ENCODE assay signal across 9 mouse cellular contexts in genomic region chr2:136911958-136912411, GRCm38 (mm10). TPM values are rescaled to one million over a fixed set of nuclear protein-coding genes. Genes with fewer than 3 reads are reported as not detected.
A peak's percentile ranks its signal among the peaks of the same experiment; 100 is the strongest.
DNase-seq lines count a peak whose midpoint lies in the region; ATAC-seq lines count a peak whose summit lies in the region.
"Had no signal": no experiment of that assay in that cellular context is flagged by ENCODE, and none has a peak within 500 bp of the region (broad histone marks: within the 10 kb centered on the region; RNA-seq: fewer than 3 reads in every experiment).

No protein-coding gene starts in this region.

- DNase-seq in adrenal gland, adult 2 months, result peak; percentile 8
- DNase-seq in adrenal gland, adult 18-20 months (ENCODE audit: low spot score in 2 of 2), result no peak
- no peak for DNase-seq in lung, postnatal 36 days
- DNase-seq in hindbrain, embryonic 10.5 days (ENCODE audit: low spot score), result peak; percentile 42
- peak; percentile 52 for DNase-seq in retina, embryonic 14.5 days (ENCODE audit: low spot score)
- no peak for DNase-seq in spleen, adult 18-20 months
- DNase-seq in urinary bladder, postnatal 14 days (ENCODE audit: low spot score), result no peak

- no peaks in the 10 kb centered on the region for H3K36me3 ChIP-seq in lung, embryonic 16.5 days (ENCODE audit: control insufficient read depth, insufficient read depth, low read length)
- H3K36me3 ChIP-seq in hindbrain, embryonic 10.5 days, result no peaks in the 10 kb centered on the region

- no peaks in the 10 kb centered on the region for H3K9me3 ChIP-seq in lung, embryonic 16.5 days (ENCODE audit: control insufficient read depth, low read length)
- H3K9me3 ChIP-seq in hindbrain, embryonic 10.5 days, result no peaks in the 10 kb centered on the region

- ATAC-seq in lung, embryonic 16.5 days (ENCODE audit: low read depth), result peak; percentile 70

- WGBS in lung, embryonic 16.5 days, result 20% methylated on average over 4 of the region's 4 CpGs
- WGBS in hindbrain, embryonic 10.5 days, result 27% methylated on average over 4 of the region's 4 CpGs

- no peak overlapping the region for H3K4me3 ChIP-seq in lung, embryonic 16.5 days (ENCODE audit: low read length)
- no peak overlapping the region for H3K4me3 ChIP-seq in hindbrain, embryonic 10.5 days
- H3K4me3 ChIP-seq: left cerebral cortex, adult 2 months had no signal

- no peaks in the 10 kb centered on the region for H3K27me3 ChIP-seq in lung, embryonic 16.5 days (ENCODE audit: control insufficient read depth, insufficient read depth, low read depth, low read length)
- no peaks in the 10 kb centered on the region for H3K27me3 ChIP-seq in hindbrain, embryonic 10.5 days (ENCODE audit: insufficient read depth, poor library complexity, severe bottlenecking)

- H3K9ac ChIP-seq in lung, embryonic 16.5 days (ENCODE audit: low read length), result no peak overlapping the region

- peak overlapping the region; percentile 55 for H3K27ac ChIP-seq in lung, embryonic 16.5 days (ENCODE audit: low read length)
- peak overlapping the region; percentile 78 for H3K27ac ChIP-seq in hindbrain, embryonic 10.5 days
- H3K27ac ChIP-seq: left cerebral cortex, adult 2 months had no signal

- H3K4me1 ChIP-seq in lung, embryonic 16.5 days (replicated peaks; ENCODE audit: control insufficient read depth, insufficient read depth, low read length), result peaks cover 18% of the 10 kb centered on the region
- peaks cover 49% of the 10 kb centered on the region for H3K4me1 ChIP-seq in hindbrain, embryonic 10.5 days (replicated peaks)

- 0 out of 2 replicates have a peak overlapping the region, but pooled peaks have one; percentile 2 for H3K4me2 ChIP-seq in lung, embryonic 16.5 days (ENCODE audit: low read depth, low read length)

RNA-seq across cellular contexts. Expression of gene AL731706.1, which starts 20.8 kb away (rescaled TPM):
- total RNA-seq in adrenal gland, adult 2 months (2021), result 10 to 100 TPM; 12.4 to 16.2 TPM
- polyA plus RNA-seq in adrenal gland, adult 2 months (2012; rRNA removed), result 0.15 and 0.55 TPM in 2 replicates
- total RNA-seq in adrenal gland, adult 18-20 months (2021), result 10 to 100 TPM; 20.9 to 26.7 TPM
- 27.9 and 28.9 TPM in 2 replicates for polyA plus RNA-seq in lung, embryonic 16.5 days (2015; fragmentation: Nextera tagmentation; extraction: Ambion mirVana)
- 23.1 and 25.7 TPM in 2 replicates for polyA plus RNA-seq in hindbrain, embryonic 10.5 days (2016; fragmentation: Nextera tagmentation; extraction: Ambion mirVana)

RNA-seq across cellular contexts. Expression of gene Mkks, which starts 20.8 kb away (rescaled TPM):
- 10 to 100 TPM; 20.8 to 27.2 TPM for total RNA-seq in adrenal gland, adult 2 months (2021)
- 1.4 and 1.9 TPM in 2 replicates for polyA plus RNA-seq in adrenal gland, adult 2 months (2012; rRNA removed)
- 10 to 100 TPM; 15.9 to 18.6 TPM for total RNA-seq in adrenal gland, adult 18-20 months (2021)
- 12.8 and 13.4 TPM in 2 replicates for polyA plus RNA-seq in lung, embryonic 16.5 days (2015; fragmentation: Nextera tagmentation; extraction: Ambion mirVana)
- 13.2 and 16.7 TPM in 2 replicates for polyA plus RNA-seq in hindbrain, embryonic 10.5 days (2016; fragmentation: Nextera tagmentation; extraction: Ambion mirVana)

RNA-seq across cellular contexts. Expression of gene Slx4ip, which starts 21.0 kb away (rescaled TPM):
- total RNA-seq in adrenal gland, adult 2 months (2021), result 1 to 10 TPM; 4.6 to 6.6 TPM
- polyA plus RNA-seq in adrenal gland, adult 2 months (2012; rRNA removed), result 0.08 and 0.40 TPM in 2 replicates
- 1 to 10 TPM; 4.1 to 5.6 TPM for total RNA-seq in adrenal gland, adult 18-20 months (2021)
- 6.0 and 7.3 TPM in 2 replicates for polyA plus RNA-seq in lung, embryonic 16.5 days (2015; fragmentation: Nextera tagmentation; extraction: Ambion mirVana)
- 9.2 and 9.9 TPM in 2 replicates for polyA plus RNA-seq in hindbrain, embryonic 10.5 days (2016; fragmentation: Nextera tagmentation; extraction: Ambion mirVana)

RNA-seq across cellular contexts. Expression of gene AL731706.2, which starts 26.5 kb away (rescaled TPM):
- total RNA-seq in adrenal gland, adult 2 months (2021), result 10 to 100 TPM in 1 of 2 experiments, 1 to 10 TPM in 1; 3.4 to 18.3 TPM
- polyA plus RNA-seq in adrenal gland, adult 2 months (2012; rRNA removed), result not detected in 2 replicates
- total RNA-seq in adrenal gland, adult 18-20 months (2021), result 10 to 100 TPM in 1 of 2 experiments, 1 to 10 TPM in 1; 9.8 to 12.9 TPM
- 31.8 and 41.3 TPM in 2 replicates for polyA plus RNA-seq in lung, embryonic 16.5 days (2015; fragmentation: Nextera tagmentation; extraction: Ambion mirVana)
- polyA plus RNA-seq in hindbrain, embryonic 10.5 days (2016; fragmentation: Nextera tagmentation; extraction: Ambion mirVana), result 33.0 and 45.8 TPM in 2 replicates

Comparison
In these comparisons a context has a peak if more than half of its experiments do, and no peak if none do; other contexts are left out.
1. DNase-seq: peak in adrenal gland, adult 2 months (single experiment), hindbrain, embryonic 10.5 days (single experiment) and retina, embryonic 14.5 days (single experiment); none in adrenal gland, adult 18-20 months (0 of 2), lung, postnatal 36 days (single experiment), spleen, adult 18-20 months (0 of 2) and urinary bladder, postnatal 14 days (single experiment).
2. RNA of gene AL731706.1, which starts 20.8 kb away (polyA plus RNA-seq): 27.9 to 28.9 TPM in lung, embryonic 16.5 days and 23.1 to 25.7 TPM in hindbrain, embryonic 10.5 days; 0.15 to 0.55 TPM in adrenal gland, adult 2 months; every median in the first group is over 10 times any median in the second.